Mouse (Mus musculus) heart, postnatal 0 days (tissue): ENCODE data around the gene Ikbke.
A peak's percentile ranks its signal among the peaks of the same experiment; 100 is the strongest.

ENCODE experiments used
- CTCF ChIP-seq: IDR thresholded peaks from 2 replicates; pipeline ENCODE4 v1.5.1; 2016; ENCODE audit warnings: antibody characterized with exemption, control low read depth, low read depth
- EP300 ChIP-seq: IDR thresholded peaks from 2 replicates; pipeline ENCODE4 v1.6.1; 2016; ENCODE audit warnings: antibody characterized with exemption, low read depth

DNA sequence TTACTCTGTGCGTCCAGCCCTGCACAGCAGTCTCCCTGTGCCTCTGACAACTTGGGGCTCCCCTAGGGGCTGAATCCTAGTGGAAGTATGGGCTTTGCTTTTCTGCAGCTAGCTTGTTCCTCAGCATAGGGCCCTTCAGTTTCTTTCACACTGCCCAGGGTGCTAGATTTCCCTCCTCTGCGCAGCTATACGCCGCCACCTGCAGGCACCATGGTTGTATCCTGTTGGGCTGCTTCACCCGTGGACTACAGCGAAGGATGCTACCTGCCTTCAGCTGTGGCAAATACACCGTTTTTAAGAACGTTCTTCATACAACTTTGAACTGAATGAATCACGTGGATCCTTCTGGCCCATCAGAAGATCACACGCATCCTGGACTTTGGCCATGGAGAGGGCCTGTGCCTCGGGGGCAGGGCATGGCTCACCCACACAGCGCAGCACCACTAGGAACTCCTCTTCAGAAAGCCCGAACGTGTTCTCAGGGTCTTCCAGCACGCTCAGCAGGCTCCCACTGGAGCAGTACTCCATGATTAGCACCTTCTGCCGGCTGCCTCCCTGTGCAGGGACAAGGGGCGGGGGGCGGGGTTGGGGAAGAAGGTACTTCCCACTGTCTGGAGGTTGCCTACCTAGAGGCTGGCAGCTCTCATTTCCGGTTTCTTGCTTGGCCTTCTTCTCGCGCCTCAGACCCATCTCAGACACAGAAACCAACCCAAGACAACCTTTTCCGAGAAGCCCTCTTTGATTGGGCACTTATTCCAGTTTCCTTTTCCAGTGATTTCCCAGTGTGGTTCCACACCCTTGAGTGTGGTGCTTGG lies 4.5 kb downstream of the Ikbke start:
- TF ChIP-seq CTCF (peak; percentile 9; the same call in 1 of the 2 replicates), EP300 (no peak)
